Mouse (Mus musculus) small intestine, adult 2 months (tissue): ENCODE data around the gene Tmem259.

Experiments
- CTCF ChIP-seq: fragments of 200-500 bp; IDR thresholded peaks from 2 replicates; pipeline ENCODE4 v1.5.1; 2012; ENCODE audit warnings: low read depth, mild to moderate bottlenecking, control low read depth, inconsistent platforms, low read length, moderate library complexity, mixed read lengths; ENCODE audit not compliant: insufficient replicate concordance, insufficient read length; ENCODE audit errors: extremely low read depth
- POLR2A ChIP-seq: fragments of 200-500 bp; IDR thresholded peaks from 2 replicates; pipeline ENCODE4 v1.6.1; 2012; ENCODE audit warnings: low read depth, mild to moderate bottlenecking, control low read depth, inconsistent platforms, low read length, moderate library complexity

GRCm38 (mm10) chr10:80018739-80019297 is 34.7 kb upstream of the Tmem259 start:
- TF ChIP-seq CTCF, result no peak
- TF ChIP-seq POLR2A, result no peak
